Mouse (Mus musculus) WW6 (cell line): ENCODE results near the gene Nuak2.

Experiments
- DNase-seq: peaks from one replicate; pipeline ENCODE4 v3.0.0-alpha.2; 2013; ENCODE audit warnings: low read depth, low spot score

The Nuak2 gene

DNA sequence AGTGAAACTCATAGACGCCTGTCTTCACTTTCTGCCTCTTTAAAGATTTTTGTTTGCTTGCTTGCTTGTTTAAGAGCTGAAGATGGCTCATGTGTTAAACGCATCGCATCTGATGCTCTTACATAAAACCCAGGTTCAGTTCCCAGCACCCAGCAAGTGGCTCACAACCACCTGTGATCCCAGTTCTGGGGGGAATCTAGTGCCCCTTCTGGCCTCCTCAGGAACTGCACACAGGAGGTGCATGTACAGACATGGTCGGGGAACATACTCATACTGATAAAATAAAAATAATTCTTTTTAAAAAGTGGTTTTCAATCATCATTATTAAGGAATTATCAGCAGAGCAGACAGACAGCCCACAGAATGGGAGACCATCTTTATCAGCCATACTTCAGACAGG is 35.1 kb downstream of the Nuak2 start:
- DNase-seq, result no peak

DNA sequence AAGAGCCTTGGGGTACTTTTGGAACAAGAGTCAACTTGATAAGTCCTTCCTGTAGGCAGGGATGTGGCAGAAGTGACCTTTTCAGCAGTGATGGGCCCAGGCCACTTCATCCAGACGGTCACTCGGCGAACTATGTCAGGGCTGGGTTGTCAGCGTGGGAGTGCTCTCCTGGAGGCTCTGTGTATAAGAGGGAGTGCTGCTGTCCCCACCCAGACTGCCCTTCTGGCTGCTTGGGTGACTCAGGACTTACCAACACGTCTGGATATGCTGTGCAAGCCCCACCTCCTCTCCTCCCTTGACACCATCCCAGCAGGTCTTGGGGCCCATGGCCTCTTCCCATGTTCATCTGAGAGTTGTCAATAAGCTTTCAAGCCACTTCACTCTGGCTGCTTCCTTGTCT is 37.5 kb downstream of the Nuak2 start:
- DNase-seq, result no peak

DNA sequence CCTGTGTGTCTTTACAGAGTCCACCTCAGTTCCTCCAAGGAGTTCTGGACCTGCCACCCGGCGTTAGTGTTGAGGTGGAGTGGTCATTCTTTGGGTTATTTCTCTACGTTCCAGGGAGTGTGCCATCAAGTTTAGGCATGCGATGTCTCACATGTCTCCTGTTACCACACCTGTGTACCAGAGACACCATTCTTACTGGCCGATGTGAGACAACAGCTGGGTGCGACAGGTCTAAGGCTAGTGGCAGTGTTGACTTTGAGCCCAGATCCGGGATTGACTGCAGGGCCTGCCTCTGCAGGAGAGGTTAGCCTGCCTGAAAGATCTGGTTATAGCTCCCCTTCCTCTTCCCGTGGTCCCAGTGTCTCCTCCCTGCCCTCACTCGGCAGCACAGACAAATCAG is 38.3 kb downstream of the Nuak2 start:
- no peak for DNase-seq

DNA sequence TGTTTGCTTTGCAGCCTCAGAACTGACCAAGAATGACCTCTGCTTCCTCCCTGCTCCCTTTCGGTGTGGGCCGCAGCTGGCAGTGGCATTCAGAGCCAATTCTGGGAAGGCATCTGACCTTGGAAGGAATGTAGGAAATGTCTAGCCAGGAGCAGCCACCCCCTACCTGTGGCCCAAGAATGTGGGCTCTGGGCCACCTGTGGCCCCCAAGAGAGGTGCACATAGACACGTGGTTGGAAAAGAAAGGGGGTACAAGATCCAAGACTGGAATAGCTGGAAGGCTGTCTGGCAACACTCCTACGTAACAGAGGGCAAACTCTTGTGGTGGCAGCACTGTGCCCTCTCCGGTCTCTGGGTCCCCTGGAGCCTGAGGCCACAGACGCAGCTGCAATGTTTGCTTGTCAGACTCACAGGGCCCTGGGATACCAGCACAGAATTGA is 39.3 kb downstream of the Nuak2 start:
- no peak for DNase-seq

DNA sequence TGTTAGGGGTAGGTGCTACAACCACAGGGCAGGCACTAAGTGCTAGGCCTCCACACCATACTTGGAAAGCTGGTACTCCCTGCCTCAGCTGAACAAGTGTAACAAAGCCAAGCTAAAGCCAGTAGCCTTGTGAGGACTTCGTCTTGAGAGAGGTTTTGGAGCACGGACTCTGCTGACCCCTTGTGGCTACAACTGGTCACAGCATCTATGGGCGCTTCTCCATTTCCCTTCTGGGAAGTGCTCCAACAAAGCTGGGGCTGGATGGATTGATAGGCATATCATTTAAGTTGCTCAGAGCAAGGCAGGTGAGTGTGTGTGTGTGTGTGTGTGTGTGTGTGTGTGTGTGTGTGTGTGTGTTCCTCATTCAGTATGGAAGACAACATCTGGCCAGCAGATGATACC is 39.9 kb downstream of the Nuak2 start:
- peak; percentile 57 for DNase-seq

DNA sequence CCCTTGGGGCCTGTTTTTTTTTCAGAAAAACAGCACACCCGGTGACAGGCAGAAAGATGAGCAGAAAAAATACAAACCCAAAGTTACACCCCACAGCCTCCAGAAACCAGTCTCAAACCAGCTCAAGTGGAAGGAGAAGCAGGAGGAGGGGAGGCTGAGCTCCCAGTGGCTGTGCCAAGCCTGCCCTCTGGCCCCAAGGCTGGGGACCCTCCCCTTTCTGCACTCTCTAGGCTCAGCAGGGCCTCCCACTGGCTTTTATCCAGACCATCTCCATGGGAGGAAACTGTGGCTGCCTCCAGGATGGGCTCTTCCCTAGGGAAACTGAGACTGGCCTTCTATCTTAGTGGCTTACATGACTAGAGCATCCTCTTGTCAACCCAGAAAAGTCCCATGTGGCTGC is 40.9 kb downstream of the Nuak2 start:
- DNase-seq, result no peak

DNA sequence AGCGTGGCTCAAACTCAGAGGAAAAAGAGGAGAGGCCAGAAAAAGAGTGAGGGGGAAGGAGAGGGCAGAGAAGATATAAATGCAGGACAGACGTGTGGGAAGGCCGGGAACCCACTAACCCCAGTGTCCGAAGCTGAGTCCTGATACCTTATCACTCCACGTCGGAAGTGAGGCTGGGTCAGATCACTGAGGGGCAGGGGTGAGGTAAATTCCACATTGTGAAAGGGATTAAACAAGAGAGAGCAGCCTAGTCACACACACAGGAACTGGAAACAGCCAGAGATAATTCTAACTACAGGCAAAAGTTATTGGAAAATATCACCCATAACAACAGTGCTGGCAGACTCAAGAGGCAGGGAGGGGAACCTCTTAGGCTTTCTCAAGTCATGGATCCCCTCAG is 46.0 kb downstream of the Nuak2 start:
- DNase-seq, result no peak

DNA sequence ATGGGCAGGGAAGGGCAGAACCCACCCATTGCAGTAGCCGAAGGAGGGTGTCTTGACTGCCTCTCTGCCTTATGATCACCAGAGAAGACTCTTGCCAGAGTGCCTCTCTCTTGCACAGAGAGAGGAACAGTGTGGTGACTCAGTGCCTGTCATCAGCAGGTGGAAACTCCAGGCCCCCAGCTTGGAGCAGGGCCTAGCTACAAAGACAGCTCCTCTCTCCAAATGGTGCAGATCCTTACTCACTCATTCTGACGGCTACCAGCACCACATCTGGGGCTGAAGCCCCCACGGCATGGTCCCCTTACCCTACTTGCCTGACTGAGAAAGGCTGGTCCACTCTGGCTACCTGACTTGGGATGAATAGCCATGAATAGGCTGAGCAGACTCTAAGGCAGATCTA is 48.5 kb downstream of the Nuak2 start:
- no peak for DNase-seq

DNA sequence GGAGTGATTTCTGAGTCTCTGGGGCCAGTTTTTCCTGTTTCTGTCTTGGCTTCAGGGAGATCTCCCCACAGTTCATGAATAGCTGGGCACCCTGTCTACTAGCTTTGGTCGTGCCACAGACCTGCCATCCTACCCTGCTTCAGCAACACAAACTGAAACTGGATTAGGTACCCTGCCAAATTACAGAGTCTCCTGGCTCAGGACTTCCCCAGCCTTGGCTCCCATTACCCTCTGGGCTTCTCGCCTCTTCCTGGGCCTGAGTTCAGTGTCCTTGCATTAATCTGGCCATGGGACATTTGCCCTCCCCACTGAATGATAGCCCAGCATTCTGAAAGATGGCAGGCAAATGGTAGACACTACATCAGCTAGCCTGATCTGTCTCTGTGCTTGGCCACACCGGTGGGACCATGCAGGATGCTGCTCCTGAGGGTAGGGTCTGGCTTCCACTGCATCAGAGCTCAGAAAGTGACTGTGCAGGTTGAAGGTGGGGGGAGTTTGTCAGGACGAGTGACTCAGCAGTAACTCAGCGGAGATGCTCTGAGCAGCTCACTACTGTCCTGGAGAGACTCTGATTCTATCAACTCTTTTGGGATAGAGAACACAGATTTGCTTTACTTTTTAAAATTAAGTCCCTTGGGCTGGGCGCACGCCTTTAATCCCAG is 49.1 kb downstream of the Nuak2 start:
- no peak for DNase-seq

DNA sequence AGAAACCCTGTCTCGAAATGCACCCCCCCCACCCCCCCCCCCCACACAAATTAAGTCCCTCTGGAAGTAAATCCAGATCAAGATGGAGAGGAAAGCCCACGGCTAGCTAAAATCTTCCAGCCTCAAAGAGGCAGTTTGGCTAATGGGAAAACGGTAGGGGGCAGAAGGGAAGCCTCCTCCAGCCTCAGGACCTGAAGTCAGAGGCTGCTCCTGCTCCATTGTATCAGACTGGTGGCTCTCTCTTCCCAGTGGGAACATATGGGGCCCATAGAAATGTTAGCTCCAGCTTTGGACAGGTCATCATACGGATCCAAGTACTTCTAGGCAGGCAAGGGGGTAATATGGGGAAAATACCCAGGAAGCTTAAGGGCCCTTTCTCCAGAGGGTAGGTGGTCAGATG is 49.7 kb downstream of the Nuak2 start:
- DNase-seq, result no peak

DNA sequence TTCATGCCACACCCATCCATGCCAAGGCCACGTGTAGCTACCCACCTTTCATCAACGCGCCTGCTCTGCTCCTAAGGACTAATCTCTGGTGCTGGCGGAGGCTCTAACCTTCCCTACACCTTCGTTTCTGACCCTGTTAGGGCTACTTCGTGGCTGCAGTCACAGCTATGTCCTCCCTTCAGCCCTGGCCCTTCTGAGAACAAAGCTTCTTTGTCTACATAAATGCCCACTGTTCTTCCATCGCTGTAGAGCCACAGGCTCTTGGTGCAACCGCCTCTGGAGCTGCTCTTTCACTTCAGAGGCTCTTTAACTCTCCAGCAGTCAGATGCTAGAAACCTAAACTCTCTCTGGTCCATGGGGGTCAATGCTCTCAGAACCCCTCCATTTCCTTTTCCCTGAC is 50.3 kb downstream of the Nuak2 start:
- DNase-seq, result no peak

DNA sequence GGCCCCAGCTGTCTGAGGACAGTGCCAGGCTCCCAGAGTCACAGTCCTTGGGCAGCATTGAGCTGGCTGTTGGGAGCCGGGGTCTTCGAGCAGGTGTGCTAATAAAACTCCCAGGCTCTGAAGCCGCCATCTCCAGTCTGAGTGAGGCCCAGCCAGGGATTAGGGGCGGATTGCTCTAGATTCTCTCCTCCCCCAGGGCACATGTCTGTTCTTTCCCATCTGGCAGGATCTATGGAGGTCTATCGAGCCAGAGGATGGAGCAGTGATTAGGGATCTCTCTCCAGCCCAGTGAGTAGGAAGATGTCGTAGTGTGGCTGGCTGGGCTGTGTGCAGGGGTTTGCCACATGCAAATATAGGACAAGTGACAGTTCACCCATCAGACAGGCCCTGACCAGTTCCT is 51.0 kb downstream of the Nuak2 start:
- no peak for DNase-seq

DNA sequence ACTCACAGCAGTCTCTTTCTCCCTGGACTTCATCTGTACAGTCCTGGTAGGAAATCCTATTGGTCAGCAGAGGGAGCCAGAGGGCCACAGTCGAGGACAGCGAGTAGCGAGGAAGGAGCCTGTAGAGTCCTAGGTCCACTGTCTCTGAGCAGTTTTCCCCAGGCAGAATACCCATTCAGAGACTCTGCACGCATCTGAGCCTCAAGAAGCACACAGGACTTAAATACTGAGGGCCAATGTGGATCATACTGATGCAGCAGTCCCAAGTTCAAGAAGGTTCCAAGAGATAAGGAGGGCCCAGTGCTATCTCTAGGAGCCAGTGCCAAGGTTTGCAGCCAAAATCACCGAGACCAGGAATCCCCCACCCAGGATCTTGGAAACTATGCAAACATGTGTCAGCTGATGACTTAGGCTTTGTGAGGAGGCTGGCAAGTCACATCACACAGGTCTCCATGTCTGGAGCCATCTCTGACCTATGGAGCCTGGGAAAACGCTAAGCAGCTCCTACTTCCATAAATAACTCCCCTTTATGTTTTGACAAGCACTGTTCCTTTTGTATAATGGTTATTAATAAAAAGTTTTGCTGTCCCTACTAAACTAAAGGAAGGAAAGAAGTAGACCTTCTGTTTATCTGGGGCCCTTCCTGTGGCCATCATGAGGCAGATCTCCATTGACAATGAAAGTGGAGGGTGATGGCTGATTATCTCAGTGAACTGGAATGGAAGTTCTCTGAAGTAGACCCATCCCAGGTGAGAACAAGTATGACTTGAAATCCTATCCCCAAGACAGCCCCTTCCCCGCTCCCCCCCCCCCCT is 52.0 kb downstream of the Nuak2 start:
- DNase-seq, result no peak

DNA sequence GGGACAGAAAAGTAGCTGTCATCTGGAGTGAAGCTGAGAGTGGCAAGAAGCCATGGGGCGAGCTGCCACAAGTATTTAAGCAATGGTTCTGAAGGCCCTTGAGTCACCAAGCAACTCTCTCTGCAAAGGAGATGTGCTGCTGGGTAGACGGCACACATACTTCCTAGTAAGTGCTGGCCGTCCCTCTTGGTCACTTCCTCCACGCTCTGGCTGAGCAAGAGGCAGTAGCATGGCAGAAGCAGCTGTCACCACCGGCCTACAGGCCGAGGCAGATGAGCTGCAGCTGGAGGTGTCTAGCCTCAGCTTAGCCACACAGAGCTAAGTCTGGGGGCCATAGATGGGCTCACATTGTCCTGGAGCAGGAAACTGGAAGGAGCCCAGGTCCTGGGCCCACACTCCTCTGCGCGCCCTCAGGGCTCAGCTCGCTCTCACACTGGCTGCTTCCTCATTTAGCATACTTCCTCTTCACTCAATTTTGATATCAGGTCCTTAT is 54.8 kb downstream of the Nuak2 start:
- no peak for DNase-seq

DNA sequence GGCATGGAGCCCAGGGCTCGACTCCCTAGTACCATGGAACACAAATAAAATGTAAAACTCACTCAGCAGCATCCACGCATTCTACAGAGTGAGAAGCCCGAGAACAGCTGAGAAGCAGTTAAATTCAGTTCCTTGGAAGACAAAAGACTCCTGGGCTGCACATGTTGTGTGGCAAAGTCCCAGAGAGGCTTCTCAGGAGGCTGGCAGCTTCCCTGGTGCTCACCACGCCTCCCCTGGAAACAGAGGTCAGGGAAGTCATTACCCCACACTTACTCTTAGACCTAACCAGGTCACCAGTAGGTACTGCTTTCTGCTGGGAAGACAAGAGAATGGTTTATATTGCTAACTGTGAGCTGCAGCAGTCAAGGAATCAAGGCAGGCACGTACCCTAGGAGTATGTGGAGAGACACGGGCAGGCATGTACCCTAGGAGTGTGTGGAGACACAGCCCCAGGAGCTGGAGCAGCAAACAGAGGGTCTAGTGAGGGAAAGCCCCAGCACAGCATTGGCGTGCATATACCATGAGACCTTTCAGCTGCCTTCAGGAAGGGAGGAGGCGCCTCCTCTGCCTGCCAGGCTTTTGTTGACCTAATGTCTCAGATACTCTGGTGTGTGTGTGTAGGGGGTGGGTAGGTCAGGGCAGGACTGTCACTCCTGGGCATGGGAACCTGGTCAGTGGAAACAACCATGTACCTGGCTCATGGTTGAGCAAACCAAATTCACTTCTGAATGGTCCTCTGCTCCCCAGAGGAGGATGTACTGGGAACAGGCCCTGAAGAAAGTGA is 55.6 kb downstream of the Nuak2 start:
- no peak for DNase-seq

DNA sequence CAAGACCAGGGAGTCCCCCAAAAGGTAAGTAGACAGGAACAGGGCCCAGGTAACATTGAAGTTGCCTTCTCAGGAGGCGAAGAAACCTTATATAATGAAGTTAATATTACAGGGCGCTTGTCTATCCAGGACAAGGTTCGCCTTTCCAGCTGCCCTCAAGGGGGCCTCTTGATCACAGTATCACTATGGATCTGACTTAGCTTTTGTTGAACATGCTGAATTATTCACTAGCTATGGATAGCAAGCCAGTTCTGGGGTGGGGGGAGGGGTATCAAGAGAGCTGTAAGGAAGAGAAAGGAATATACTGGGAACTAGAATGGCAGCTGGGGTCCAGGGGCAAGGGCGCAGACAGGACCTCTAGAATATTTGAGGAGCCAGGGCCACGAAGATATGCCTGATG is 56.4 kb downstream of the Nuak2 start:
- DNase-seq, result no peak

DNA sequence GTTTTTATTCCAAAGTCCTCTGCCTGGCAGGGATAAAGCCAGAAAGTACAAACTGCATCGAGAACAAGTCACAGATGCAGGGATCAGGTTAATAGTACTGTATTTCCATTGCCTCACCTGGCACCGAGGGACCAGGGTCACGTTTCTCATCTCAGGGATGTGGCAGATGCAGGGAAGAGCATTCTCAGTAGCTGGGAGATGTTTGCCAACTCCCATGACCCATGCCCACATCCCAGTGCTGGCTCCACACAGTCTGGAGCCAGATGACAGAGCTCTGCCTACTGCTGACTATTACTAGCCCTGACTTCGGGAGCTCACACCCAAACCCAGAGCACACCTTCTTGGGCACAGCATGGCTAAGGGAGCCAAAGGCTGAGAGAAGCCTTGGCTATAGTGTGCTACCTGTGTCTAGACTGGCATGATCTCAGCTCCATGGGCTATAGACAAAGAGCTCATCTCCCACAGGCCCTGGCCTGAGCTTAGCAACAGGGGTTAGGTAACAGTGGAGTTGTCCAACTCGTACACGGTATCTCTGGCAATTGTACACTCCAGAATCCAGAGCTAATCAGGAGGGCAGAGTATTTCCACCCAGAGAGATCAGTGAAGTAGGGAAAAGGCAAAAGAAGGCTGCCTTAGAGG is 57.1 kb downstream of the Nuak2 start:
- DNase-seq, result no peak

DNA sequence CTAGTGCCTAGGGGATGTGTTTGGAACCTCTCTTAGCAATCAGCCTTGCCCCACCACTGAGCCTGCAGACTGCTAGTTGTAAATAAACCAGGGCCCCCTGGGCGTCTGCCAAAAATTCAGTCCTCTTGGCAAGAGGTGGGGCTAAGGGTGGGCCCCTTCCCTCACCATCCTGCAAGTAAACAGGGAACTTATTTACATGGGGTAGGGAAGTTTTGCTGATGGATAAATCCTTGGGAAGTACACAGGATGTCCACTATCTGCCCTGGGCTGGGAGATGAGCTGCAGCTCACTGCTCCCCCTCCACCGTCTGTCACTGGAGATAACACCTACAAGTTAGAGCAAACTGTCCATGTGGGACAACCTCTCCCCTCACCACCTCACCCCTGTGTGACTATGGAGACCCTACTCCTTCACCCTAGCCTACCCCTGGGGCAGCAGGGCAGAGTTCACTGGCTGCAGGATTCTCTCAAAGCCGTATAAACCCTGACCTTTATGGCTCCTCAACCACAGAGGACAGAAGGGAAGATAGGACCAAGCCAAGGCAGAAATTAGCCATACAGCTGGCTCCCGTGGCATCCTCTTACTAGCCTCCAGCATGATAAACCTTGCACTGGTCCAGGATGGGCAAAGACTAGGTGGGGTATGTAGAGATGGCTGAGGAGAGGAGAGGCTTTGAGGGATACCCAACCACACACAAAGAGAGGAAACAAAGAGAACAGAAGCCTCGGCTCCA is 58.4 kb downstream of the Nuak2 start:
- DNase-seq, result no peak

DNA sequence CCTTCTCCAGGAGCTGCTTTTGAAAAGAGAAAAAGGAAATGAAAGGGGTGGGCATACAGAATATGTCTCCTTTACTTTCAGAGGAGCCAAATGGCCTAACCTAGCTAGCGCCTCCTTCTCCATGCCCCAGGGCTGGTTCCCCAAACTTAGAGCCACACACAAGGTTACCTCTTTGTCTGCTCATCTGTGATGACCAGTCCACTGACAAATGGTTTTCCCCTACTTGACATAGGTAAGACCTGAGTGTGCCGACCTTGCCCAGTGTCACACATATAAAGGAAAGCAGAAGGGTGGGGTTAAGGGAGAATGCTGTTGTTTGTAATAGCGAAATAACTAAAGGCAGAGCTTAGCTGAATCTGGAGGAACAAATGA is 58.9 kb downstream of the Nuak2 start:
- no peak for DNase-seq

DNA sequence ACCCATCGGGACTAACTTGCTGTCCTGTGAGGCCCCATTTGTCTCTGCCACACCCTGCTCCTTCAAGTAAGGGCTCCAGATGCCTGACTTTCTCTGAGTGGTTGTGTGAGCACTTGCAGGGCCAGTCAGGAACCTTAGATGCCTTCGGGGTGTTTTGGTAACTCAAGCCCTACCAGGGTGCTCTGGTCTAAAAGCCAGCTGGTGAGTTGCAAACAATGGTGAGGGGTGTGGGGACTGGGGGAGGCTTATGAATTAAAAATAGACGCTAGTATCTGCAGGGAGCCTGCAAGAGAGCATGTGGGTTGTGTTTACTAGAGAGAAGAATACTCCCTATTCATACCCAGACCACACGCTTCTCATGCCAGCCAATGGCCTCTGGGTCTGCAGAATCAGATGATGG is 59.3 kb downstream of the Nuak2 start:
- no peak for DNase-seq
